Mouse (Mus musculus) macrophage (primary cell): Measurements from ENCODE around the gene Nfix. TPM values are rescaled to one million over a fixed set of nuclear protein-coding genes. Genes with fewer than 3 reads are reported as not detected.

ENCODE experiments used
- H3K27ac ChIP-seq: fragments of 350-480 bp; formaldehyde crosslinking; 2 replicates; pipeline ENCODE4 v1.9.0; 2021
- H3K36me3 ChIP-seq: fragments of 350-480 bp; formaldehyde crosslinking; 2 replicates; pipeline ENCODE4 v1.9.0; 2021; ENCODE audit errors: inconsistent target
- H3K4me3 ChIP-seq: fragments of 350-480 bp; formaldehyde crosslinking; 2 replicates; pipeline ENCODE4 v1.9.0; 2021; ENCODE audit errors: inconsistent target
- H3K79me2 ChIP-seq: fragments of 350-480 bp; formaldehyde crosslinking; 2 replicates; pipeline ENCODE4 v1.9.0; 2021; ENCODE audit errors: inconsistent target
- WGBS: methylation state at CpG from one replicate; pipeline ENCODE4 v1.1.7; 2026; ENCODE audit warnings: inconsistent platforms; ENCODE audit not compliant: missing documents; 5-methylcytosine and 5-hydroxymethylcytosine counted together
- polyA plus RNA-seq: library from polyadenylated mRNA; stranded (reverse); fragments of 250-400 nt; gene quantifications from 3 replicates; pipeline ENCODE4 v1.2.4, GENCODE M21; 2018; ENCODE audit warnings: inconsistent platforms

Nfix gene
- polyA plus RNA-seq, 1 experiment from 2014 or later, result 4.3 TPM

DNA sequence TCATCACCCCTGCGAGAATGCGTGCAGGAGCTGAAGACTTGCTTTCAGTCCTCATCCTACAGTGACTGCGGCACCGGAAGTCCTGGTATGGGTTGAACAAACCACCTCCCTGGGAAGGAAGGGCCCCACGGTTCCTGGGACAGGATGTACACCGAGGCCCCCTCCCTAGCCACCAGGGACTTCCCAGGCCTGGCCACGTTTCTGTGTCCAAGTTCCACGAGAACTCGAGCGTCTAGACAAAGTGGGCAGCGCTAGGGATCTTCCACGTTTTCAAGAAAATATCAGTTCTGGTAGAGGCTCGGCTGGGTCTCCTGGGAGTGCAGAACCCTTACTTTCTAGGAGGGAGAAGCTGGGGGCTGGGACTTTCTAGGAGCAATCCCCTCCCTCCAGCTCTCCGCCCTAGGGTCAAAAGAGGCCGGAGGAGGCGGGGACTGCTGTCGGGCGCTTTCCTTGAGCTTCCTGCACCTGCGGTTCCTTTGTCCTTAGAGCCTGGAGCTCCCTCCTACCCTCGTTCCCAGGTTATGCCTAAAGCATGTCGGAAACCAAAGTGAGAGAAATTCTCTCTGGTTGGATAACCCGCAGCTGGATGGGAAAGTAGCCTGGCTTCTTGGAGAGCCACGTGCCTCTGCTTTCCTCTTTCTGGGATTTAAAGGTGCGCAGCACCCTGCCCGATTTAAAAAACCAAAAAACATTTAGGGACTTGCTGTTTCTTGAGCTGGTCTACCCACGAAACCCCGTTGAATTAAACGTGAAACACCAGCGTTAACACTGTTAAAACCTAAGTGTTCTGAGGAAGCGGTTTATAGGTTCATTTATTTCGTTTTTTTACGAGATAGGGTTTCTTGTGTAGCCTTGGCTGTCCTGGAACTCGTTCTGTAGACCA, 140.0 kb downstream of the Nfix start:
- H3K4me3 ChIP-seq, result peak overlapping the region; percentile 56
- H3K27ac ChIP-seq, result peak overlapping the region; percentile 89
- WGBS, result 9% methylated on average over 33 of the region's 33 CpGs
- no peaks in the 10 kb centered on the region for H3K36me3 ChIP-seq
- peaks cover 16% of the 10 kb centered on the region; the same call in 1 of the 2 replicates for H3K79me2 ChIP-seq

DNA sequence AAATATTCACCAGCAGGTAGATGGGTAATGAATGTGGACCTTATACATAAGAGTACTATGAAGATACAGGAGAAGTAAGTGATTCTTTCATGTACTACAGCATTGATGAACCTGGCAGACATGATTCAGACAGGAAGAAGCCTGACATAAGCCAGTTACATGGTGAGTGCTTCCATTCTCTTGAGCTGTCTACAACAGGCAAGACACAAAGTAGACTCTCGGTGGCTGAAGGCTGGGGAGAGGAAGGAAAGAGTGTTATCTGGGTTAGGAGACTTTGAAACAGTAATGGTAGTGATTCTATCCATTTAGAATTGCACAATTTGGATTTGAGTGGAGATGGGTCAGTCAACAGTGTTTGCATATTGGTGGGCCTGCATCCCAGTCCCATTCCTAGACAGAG, 141.2 kb downstream of the Nfix start:
- Histone ChIP-seq H3K79me2 (peaks cover 16% of the 10 kb centered on the region; the same call in 1 of the 2 replicates), H3K36me3 (no peaks in the 10 kb centered on the region), H3K4me3 (no peak overlapping the region), H3K27ac (no peak overlapping the region)
- 75% methylated on average over 1 of the region's 1 CpGs for WGBS

DNA sequence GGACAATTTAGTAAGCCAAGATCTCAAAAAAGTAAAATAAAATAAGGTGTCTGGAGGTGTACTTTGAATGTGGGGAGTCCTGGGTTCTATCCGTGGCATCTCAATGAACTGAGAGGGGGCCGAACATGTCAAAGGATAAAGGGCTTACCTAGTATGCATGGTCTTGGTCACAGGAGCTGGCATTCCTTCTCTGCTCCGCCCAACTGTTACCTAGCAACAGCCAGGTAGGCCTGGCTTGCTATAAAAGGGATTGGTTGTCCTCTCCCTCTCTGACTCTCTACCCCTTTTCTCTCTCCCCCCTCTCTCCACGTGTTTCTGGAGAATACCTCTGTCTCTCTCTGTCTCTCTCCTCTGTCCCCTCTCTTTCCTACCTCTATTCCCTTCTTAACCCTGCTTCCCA, 142.5 kb downstream of the Nfix start:
- H3K79me2 ChIP-seq, result peaks cover 16% of the 10 kb centered on the region; the same call in 1 of the 2 replicates
- H3K36me3 ChIP-seq, result no peaks in the 10 kb centered on the region
- H3K4me3 ChIP-seq, result no peak overlapping the region
- no peak overlapping the region for H3K27ac ChIP-seq
- WGBS, result 95% methylated on average over 3 of the region's 4 CpGs

DNA sequence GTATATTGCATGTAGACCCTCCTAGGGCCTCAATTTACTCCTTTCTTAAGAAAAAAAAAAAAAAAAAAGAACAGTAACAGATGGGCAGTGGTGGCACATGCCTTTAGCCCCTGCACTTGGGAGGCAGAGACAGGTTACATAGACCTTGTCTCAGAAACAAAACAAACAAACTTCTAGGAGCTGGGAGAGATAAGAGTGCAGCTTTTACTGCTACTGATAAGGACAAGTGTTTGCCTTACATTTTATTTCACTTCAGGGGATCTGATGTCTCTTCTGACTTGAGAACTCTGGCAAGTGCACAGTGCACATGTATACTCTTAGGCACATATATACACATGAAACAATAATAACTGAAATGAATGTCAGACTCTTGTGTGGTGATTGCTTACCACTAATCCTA, 142.9 kb downstream of the Nfix start:
- Histone ChIP-seq H3K4me3 (no peak overlapping the region), H3K79me2 (peaks cover 13% of the 10 kb centered on the region; the same call in 1 of the 2 replicates), H3K36me3 (no peaks in the 10 kb centered on the region), H3K27ac (no peak overlapping the region)

DNA sequence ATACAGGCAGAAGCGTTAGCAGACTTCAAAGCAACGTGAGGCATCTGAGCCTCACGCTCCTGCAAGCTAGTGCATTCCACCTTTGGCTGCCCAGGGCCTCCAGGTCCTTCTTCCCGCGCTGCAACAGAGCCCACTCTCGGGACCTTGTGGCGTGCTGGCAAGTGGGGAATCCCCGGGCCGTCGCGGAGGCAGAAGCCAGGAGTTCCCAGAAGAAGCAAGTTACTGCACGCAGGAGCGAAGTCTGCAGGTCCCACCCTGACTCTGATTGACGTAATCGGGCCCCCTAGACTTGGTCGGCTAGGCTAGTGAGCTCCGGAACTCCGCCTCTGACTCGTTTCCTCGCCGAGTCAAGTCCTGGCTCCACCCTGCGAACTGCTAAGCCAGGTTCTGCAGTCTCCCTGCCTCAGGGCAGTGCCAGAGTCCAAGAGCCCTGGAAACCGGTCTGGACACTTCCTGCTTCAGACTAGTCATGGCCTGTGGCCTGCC, 143.5 kb downstream of the Nfix start:
- WGBS, result 2% methylated on average over 23 of the region's 23 CpGs
- H3K36me3 ChIP-seq, result no peaks in the 10 kb centered on the region
- peaks cover 10% of the 10 kb centered on the region; the same call in 1 of the 2 replicates for H3K79me2 ChIP-seq
- peak overlapping the region; percentile 8; the same call in 1 of the 2 replicates for H3K4me3 ChIP-seq
- no peak overlapping the region for H3K27ac ChIP-seq

DNA sequence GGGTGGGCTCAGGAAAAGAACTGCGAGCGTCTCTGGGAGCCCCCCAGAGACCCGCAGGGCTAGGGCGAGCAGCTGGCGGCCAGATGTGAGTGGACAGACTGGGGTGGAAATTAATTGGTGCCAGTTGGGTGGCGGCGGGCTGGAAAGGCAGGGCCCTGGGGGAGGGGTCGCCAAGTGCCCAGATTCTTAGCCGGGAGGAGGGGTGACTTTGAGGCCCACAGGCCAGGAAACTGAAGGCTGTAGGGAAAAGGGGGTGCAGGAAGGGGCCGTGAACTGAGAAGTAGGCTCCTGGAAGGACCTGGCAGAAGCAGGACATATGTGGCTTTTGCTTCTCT, 144.0 kb downstream of the Nfix start:
- H3K27ac ChIP-seq, result no peak overlapping the region
- H3K79me2 ChIP-seq, result peaks cover 5% of the 10 kb centered on the region; the same call in 1 of the 2 replicates
- no peaks in the 10 kb centered on the region for H3K36me3 ChIP-seq
- 23% methylated on average over 10 of the region's 10 CpGs for WGBS
- H3K4me3 ChIP-seq, result no peak overlapping the region

DNA sequence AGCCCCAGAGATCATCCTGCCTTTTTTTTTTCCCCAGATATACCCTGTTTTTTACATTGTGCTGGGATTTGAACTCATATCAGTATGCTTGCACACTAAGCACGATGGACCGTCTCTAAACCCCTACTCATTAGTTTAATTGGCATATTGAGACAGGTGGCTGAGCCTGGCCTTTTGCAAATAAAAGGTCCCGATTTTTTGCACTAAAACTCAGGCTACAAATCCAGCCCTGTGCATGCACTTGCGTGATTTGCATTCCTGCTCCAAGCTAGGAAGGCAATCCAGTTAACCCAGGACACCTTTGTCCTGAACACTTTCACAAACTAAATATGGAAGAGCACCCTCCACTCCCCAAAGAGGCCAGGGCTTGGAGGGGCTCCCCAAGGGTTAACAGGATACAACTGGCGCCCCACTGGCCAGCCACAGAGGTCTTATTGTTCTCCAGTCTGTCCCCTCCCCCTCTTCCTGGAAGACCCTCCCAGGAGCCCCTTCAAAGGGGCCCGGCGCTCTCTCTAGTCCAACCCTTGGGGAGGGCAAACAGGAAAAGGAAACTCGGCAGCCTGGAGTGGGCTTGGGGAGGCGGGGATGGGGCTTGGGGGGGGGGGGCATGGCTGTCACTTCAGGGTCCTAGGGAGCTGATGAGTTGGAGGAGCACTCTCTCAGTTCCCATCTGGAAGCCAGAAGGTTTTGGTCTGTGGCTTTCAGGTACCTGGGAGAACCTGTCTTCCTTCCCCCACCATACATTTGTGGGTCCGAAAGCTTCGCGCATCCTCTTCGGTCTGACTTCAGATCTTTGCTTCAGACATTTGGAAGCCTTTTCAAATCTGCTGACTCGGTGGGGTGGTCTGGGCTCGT, 144.6 kb downstream of the Nfix start:
- WGBS, result 41% methylated on average over 11 of the region's 15 CpGs
- no peak overlapping the region for H3K27ac ChIP-seq
- no peaks in the 10 kb centered on the region for H3K79me2 ChIP-seq
- no peak overlapping the region for H3K4me3 ChIP-seq
- no peaks in the 10 kb centered on the region for H3K36me3 ChIP-seq

DNA sequence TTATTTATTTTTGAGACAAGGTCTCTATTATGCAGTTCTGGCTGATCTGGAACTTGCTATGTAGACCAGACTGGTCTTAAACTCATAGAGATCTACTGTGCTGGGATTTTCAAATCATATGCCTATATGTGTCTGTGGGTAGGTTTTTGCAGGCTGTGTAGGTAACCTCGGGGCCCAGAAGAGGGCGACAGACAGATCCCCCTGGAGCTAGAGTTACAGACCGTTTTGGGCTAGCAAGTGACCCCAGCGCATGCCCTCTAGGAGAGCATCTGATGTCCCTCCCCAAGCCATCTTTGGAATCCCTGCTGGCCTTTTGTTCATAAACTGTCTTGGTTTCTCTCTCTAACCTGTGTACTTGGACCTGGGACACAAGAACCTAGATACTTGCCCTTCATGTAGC, 145.5 kb downstream of the Nfix start:
- H3K36me3 ChIP-seq, result no peaks in the 10 kb centered on the region
- H3K4me3 ChIP-seq, result no peak overlapping the region
- H3K27ac ChIP-seq, result no peak overlapping the region
- 63% methylated on average over 4 of the region's 4 CpGs for whole genome bisulfite sequencing
- H3K79me2 ChIP-seq, result no peaks in the 10 kb centered on the region

DNA sequence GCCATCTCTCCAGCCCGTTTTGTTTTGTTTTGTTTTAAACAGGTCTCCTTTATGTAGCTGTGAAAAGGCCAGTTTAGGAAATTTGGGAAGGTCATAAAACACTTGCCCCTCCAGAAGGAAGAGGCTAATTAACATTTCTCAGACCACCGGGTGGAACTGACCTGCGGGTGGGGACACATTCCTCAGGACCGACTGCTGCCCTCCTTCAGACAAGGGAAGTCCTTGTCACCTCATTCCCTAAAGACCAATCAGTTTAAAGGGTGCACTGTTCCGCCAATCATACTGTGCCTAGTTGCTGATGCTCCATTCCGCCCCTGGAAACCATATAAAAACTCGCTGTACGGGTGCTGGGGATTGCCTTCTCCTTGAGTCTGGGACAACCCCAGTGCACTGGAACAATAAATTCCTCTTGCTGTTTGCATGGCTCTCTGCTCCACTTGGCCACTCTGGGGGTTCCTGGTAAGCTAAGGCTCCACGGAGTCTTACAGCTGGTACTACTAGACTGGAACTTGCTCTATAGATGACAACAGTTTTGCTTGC, 147.0 kb downstream of the Nfix start:
- Histone ChIP-seq H3K79me2 (no peaks in the 10 kb centered on the region), H3K36me3 (no peaks in the 10 kb centered on the region), H3K4me3 (no peak overlapping the region), H3K27ac (no peak overlapping the region)
- WGBS, result 85% methylated on average over 9 of the region's 9 CpGs

DNA sequence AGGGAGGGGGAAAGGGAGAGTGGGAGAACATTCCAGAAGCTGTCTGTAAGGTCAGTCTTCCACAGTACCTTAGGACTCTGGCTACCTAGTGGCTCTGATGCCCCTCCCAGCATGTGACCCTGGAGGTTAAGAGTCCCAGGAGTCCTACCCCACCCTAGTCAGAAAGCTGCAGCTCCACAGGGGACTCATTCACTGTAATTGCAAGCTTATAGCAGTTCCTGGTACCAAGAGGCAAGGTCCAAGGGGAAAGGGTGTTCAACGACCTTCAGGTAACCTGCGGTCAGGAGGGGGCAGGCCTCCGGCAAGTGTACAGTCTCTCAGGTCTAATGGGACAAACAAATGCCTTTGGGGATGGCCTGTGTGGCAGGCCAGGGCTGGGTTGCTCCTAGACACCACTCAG, 149.9 kb downstream of the Nfix start:
- 94% methylated on average over 3 of the region's 3 CpGs for WGBS
- Histone ChIP-seq H3K79me2 (no peaks in the 10 kb centered on the region), H3K4me3 (no peak overlapping the region), H3K27ac (no peak overlapping the region), H3K36me3 (no peaks in the 10 kb centered on the region)

Other genes starting within 250 kb of the Nfix start
- gene Ier2, start 137.5 kb downstream of the Nfix start, polyA plus RNA-seq, result 13.1 to 24.0 TPM (median 23.6 TPM) in 3 replicates
- 24.6 to 51.1 TPM (median 43.5 TPM) in 3 replicates for gene Trmt1, start 114.0 kb downstream of the Nfix start, polyA plus RNA-seq
- 42.2 to 61.4 TPM (median 49.6 TPM) in 3 replicates for gene Nacc1, start 112.5 kb downstream of the Nfix start, polyA plus RNA-seq
- gene Lyl1, start 98.9 kb downstream of the Nfix start, polyA plus RNA-seq, result 38.2 to 65.7 TPM (median 48.7 TPM) in 3 replicates
- gene G430095P16Rik, start 77.3 kb downstream of the Nfix start, polyA plus RNA-seq, result not detected in 3 replicates
- gene Dand5, start 22.5 kb upstream of the Nfix start, polyA plus RNA-seq, result 1.2 to 3.3 TPM (median 2.9 TPM) in 3 replicates
- 5.8 to 13.9 TPM (median 8.6 TPM) in 3 replicates for gene Gadd45gip1, start 31.2 kb upstream of the Nfix start, polyA plus RNA-seq
- gene Rad23a, start 40.3 kb upstream of the Nfix start, polyA plus RNA-seq, result 49.2 to 87.2 TPM (median 79.3 TPM) in 3 replicates
- gene Calr, start 46.6 kb upstream of the Nfix start, polyA plus RNA-seq, result 836 to 3,382 TPM (median 1,154 TPM) in 3 replicates
- gene Farsa, start 56.6 kb upstream of the Nfix start, polyA plus RNA-seq, result 24.5 to 43.1 TPM (median 29.5 TPM) in 3 replicates
- 7.0 to 30.9 TPM (median 18.1 TPM) in 3 replicates for gene Syce2, start 71.8 kb upstream of the Nfix start, polyA plus RNA-seq
- gene Gcdh, start 93.6 kb upstream of the Nfix start, polyA plus RNA-seq, result 11.1 to 13.7 TPM (median 12.0 TPM) in 3 replicates
- gene Klf1, start 101.6 kb upstream of the Nfix start, polyA plus RNA-seq, result 0.09 TPM in 1 of 3 replicates, not detected in the others
- 160 to 211 TPM (median 178 TPM) in 3 replicates for gene Dnase2a, start 108.2 kb upstream of the Nfix start, polyA plus RNA-seq
- gene Mast1, start 137.0 kb upstream of the Nfix start, polyA plus RNA-seq, result 0.04 to 0.06 TPM in 2 of 3 replicates, not detected in the other
- not detected in 3 replicates for gene Rtbdn, start 146.6 kb upstream of the Nfix start, polyA plus RNA-seq
- not detected in 3 replicates for gene Gm49661, start 169.1 kb upstream of the Nfix start, polyA plus RNA-seq
- 77.7 to 148 TPM (median 146 TPM) in 3 replicates for gene Prdx2, start 169.2 kb upstream of the Nfix start, polyA plus RNA-seq
- gene Rnaseh2a, start 169.4 kb upstream of the Nfix start, polyA plus RNA-seq, result 15.9 to 39.3 TPM (median 26.2 TPM) in 3 replicates
- 26.1 to 86.4 TPM (median 61.3 TPM) in 3 replicates for gene Junb, start 178.4 kb upstream of the Nfix start, polyA plus RNA-seq
- gene Hook2, start 190.3 kb upstream of the Nfix start, polyA plus RNA-seq, result 4.9 to 10.9 TPM (median 6.1 TPM) in 3 replicates
- not detected in 3 replicates for gene Best2, start 214.2 kb upstream of the Nfix start, polyA plus RNA-seq
- gene Asna1, start 224.9 kb upstream of the Nfix start, polyA plus RNA-seq, result 120 to 138 TPM (median 122 TPM) in 3 replicates
- 143 to 170 TPM (median 168 TPM) in 3 replicates for gene Trir, start 226.5 kb upstream of the Nfix start, polyA plus RNA-seq
- 14.1 to 30.6 TPM (median 26.6 TPM) in 3 replicates for gene Tnpo2, start 236.6 kb upstream of the Nfix start, polyA plus RNA-seq